Mouse (Mus musculus) left cerebral cortex, adult 11 months (tissue): Measurements from ENCODE around the gene Als2.

Experiments
- DNase-seq: peaks from one replicate; pipeline ENCODE4 v3.0.0; 2022; ENCODE audit warnings: low spot score

Als2 gene

DNA sequence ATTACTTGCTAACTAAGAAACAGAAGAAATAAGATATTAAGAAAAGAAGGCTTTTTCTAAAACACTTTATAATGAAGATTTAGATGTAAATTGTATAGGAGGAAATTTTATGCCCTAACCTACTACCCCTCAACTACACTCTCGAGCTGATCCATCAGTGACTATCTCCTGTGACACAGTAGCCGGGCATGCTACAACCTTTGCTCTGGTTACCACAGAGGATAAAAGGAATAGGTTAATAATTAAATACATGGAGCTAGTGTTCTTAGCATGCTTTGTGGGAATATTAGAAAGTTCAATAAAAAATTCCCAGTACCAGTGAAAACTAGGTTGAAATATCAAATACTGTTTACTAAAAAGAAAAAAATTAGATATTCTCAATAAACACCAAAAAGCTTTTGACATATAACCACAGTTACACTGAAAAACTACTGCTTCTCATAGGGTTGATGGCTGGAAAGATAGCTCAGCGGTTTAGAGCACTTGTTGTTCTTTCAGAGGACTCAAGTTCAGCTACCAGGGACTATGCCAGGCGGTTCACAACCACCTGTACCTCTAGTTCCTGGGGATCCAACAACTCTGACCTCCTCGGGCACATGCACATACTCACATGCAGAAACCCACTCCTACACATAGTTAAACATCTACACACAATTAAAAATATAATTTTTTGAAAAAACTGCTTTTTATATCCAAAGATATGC is 24.8 kb downstream of the Als2 start:
- DNase-seq: no peak

DNA sequence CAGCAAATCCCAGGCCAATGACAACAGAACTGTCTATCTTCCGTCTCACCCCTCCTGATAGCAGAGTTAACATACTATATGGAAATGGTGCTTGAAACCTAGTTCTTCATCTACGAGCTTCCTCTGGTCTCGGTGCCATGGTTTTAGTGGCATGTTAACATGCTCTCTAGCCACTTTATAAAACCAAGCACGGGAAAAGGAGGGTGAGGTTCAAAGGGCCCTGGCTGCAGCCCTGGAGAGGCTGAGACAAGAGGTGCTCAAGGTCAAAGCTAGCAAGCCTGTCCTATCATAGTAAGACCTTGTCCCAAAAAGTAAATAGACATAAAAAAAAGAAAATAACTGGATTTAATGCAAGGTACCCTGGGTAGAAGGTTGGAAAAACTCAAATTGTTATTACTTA is 25.4 kb downstream of the Als2 start:
- no peak for DNase-seq

DNA sequence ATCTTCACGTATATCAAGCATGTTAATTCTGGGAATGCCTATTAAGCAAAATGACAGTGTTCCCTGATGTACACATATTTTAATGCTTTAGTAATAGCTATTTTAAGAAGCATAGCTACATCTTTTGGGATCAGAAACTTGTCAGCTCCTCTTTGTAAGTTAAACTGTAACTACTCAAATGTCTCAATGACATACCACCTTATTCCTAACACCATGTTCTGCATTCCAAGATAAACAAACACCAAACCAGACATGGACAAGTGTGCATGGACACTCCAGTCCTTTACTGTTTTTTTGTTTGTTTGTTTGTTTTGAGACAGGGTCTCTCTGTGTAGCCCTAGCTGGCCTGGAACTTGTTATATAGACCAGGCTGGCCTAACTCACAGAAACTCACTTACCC is 28.7 kb downstream of the Als2 start:
- DNase-seq: no peak

DNA sequence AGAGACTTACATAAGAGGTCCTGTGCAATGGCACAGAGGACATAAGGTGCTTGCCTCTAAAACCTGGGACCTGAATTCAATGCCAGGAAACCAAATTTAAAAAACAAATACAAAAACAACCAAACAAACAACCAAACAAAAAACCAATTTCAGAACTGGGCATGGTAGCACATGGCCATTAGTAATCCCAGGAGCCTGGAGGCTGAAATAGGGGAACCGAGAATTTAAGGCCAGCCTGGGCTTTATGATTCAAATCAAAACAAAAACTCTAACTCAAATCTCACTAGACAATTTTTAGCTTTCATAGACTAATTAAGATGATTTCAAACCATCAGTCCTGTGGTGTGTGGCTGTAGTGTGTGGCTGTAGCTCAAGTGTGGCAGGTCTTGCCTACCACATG is 32.5 kb downstream of the Als2 start:
- no peak for DNase-seq

DNA sequence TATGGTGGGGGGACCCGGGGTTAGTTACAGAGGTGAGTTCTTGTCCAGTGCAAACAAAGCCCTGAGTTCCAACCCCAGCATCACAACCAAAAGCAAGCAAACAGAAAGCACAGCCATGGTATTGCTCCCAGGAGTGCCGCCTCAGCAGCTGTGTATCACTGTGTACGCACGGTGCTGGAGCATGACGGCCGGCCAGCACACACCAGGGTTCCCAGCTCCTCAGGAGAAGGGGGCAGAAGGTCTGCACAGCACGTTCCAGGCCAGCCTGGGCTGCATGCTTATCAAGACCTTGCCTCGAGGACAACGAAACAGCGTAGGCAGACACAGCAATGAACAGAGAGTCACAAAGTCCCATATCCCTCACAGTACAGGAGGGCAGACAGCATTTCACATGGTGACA is 34.7 kb downstream of the Als2 start:
- DNase-seq: no peak

DNA sequence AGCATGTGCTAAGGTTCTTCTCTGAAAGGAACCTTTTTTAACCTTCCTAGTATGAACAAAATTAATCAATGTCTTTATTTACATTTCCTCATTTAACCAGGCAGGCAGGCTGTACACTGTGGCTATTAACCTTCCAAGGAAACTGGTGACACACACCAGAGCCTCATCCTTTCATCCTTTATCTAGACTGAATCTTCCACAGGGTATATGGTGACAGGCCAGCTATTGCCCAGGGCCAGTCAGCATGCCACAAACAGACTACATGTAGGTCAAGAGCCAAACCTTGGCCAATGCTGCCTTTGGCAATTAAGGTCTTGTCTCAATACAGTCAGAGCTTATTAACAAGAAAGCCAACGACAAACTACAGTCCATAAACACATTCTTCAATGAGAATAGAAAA is 35.5 kb downstream of the Als2 start:
- DNase-seq: no peak

DNA sequence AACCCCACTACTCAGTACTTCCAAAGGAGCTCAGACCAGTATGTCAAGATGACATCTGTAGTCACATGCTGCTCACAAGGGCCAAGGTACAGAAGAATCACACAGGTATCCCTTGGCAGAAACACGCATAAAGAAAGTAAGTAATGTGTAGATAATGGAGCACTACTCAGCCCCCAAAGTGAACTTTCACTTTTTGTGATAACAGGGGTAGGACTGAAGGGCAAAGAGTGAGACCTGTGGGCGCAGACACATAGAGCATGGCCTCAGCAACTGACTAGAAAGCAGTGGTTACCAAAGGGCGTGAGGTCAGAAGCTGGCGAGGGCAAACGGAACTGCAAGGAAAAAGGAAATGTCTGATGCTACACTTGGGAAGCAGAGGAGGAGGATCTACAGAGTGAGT is 36.1 kb downstream of the Als2 start:
- DNase-seq: no peak

DNA sequence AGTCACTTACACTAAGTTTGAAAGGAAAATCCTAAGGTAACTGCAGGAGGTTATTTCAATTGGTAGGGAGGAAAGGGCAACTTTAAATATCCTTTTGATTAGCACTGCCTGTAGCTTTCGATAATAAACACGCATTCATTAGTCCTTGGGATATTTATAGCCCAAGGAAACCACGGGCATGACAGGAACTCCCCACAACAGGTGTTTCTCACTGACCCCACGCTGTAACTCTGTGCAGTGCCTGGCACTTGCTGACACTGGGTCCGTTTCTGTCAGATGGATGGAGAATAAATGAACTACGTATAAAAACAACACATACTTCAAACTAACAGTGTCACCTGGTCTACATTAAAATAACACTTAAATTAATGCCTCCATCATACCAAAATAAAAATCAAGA is 42.1 kb downstream of the Als2 start:
- no peak for DNase-seq

DNA sequence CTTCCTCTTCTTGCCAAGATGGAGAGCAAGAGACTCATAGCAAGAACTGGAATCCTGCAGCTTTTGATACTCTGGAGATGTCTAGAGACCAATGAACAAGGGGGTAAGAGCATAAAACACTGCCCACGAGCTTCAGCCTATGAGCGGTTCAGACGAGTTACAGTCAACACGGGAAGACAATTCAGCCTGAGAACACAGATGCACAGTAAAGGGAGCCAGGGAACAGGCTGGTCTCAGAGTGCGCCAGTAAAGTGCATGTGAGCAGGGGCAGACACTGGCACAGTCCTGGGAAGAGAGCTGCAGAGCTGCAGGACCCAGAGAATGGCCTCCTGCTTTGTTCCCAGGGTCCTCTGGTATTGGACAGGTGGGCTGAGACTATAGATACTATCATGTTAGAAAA is 49.2 kb downstream of the Als2 start:
- DNase-seq: no peak

DNA sequence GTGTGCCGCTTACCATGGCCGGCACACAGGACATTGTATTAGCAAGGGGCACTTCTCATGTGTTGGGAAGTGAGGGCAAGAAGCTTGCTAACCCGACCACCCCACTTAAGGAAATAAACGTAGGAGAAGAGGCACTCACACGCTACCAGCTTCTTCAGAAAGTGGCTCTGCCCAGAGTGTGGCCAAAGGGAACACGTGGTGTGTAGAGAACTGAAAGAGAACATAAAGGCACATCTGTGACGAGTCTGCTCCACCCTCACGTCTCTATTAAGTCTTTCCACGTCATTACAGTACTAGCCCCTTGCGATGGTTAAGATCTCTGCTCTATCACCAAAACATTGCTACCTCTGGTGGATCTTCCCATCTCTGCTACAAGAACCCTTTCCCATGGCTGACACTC is 50.7 kb downstream of the Als2 start:
- DNase-seq: no peak

DNA sequence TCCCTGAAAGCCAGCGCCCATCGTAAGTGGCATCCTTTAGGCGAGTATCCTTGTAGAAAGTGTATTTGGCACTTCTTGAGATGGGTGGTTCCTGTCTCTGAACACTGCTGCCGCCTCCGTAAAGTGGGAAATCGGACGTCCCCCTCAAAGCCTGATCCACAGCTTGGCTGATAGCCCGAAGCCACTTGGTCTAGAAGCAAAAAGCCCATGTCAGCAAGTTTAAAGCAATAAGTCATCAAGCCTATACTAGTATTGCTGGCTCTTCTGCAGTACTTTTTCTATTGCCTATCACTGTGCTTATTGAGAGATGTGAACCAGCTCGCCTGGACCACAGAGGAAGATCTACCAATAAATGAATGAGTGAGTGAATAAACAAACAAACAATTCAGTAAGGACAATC is 51.6 kb downstream of the Als2 start:
- DNase-seq: no peak

DNA sequence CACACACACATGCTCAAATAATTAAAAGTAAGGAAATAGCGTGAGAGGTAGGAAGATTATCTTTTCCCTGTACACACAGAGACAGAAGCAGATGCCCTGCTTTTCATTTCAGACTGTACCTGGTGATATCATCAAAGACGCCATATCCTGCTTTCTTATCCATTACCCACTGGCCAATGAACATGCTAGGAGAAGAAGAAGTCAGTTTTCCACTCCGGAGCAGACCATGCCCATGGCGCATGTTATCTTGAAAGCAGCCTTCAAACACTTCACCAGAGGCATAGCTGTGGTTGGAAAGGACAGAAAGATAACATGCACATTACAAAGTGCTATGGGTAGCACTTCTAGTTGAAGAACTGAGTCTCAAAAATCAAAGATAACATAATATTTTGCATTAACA is 54.0 kb downstream of the Als2 start:
- no peak for DNase-seq

DNA sequence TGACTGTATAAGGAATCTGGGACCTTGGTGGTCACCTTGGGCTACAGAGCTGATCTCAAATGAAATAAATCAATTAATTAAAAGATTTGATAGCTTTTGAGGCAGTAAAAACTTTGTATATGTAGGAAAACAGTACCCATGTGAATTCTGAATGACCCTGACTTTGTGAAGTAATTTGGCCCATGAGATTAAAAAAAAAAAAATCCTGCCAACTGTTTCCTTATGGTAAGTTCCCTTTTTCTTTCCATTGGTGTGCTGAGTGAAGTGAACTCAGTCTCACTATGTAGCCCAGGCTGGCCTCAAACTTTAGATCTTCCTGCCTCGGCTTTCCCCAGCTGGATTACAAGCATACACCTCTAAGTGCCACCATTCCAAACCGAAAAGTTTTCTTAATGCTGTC is 54.7 kb downstream of the Als2 start:
- DNase-seq: no peak

DNA sequence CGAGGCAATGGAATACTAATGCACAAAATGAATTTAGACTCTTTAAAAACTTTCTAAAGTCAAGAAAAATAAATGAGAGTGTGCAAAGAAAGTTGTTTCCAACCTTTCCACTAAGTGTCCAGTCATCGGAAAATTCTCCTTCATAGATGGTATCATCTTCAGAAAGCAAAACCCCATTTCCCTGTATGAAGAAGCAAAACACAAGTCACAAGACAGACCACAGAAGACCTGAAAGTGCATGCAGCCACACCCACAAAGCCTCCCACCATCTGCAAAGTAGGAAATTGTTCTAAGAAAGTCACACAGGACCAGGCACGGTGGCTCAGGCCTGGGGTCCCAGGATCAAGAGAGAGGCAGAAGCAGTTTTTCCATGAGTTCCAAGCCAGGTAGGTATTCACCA is 57.0 kb downstream of the Als2 start:
- no peak for DNase-seq

DNA sequence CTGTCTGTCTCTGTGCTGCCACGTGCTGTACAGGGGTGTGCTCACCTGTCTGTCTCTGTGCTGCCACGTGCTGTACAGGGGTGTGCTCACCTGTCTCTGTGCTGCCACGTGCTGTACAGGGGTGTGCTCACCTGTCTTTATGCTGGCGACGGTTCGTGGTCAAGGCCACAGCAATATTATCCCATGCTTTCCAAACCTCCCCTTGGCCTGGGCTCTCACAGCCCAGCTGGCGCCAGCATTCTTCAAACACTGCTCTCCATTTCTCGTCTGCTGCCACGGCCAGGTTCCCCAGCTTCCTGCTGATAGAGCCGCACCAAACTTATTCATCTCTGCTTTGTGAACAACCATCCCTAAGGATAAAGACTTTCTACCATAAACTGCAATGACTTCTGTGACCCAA is 58.6 kb downstream of the Als2 start:
- DNase-seq: no peak

DNA sequence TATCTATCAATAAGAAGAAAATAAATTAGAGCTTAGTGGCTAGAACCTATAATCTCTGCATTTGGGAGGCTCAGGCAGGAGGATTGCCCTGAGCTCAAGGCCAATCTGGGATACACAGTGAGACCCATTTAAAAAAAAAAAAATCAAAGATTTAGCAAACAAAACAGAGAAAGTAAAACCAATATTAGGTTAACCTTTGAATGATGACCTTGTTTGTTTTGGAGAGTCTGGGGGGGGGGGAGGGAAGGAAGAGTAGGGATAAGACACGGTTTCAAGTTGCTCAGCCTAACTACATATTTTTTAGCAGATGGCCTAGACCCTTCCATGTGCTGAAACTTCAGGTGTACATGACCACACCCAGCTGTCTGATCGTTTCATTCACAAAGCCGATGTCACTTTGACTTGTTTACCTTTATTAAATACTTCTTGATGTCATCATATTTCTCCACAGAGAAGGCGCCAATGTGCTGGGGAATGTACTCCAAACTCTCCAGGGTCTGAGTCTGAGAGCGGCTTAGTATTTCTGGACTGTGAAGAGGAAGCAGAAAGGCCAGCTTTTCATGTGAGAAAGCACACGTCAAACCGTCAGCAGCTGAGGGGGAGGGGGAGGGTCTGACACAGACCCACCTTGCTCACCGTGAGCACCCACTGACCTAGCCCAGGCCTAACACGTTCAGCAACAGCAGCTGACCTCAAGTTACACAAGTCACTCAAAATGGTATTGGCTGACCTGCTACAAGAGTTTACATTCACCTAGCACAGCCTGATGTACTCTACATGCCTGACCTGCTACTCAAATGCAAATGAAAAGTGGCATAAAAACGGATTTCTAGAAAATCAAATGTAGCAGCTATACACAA is 62.3 kb downstream of the Als2 start:
- no peak for DNase-seq

DNA sequence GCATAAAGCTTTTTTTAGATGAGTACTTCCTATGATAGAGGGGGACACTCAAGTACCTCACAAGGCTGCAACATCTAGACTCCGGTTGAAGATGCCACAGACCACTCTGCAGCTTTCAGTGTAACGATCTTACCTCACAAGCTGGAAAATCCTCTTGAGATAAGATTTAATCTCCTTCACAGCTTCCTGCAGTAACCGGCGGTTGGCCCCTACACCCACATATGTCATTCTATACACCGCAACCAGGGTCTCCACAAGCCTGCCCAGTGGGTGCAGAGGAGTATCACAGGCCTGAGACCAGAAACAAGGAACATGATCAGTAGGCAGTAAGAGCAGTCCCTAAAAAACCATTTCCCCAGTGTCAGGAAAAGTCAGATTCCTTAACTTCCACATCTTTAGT is 64.0 kb downstream of the Als2 start:
- no peak for DNase-seq

DNA sequence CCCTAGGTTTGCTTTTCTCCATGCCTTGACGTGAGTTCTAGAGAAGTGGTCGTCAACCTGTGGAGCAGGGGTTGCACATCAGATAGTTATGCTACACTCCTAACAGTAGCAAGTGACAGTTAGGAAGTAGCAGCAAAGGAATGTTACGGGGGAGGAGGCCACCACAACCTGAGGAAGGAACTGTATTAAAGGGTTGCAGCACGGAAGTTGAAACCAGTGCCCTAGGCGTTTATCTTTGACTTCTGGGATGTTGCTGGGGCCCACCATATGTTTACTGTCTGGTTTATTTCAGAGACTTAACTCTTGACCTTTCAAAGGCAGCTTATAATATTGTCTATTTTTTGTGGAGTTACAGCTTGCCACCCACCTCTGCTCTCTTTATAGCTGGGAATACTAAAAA is 65.2 kb downstream of the Als2 start:
- DNase-seq: no peak

DNA sequence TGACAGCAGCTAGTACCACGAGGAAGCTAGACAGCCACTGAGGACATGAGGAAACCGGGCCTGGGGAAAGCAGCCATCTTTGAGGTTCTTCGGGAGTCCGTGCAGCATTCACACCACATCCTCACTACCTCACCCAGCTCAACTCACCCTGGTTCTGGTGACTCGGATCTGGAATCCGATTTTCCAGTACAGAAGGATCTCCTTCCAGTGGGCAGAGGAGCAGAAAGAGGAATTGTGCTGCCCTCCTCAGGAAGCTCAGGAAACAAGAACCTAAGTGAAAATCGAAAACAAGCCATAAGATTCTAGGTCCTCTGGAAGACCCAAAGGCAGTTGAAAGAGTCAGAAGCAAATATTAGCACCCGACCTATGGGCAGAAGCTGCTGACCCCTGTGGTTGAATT is 66.7 kb downstream of the Als2 start:
- DNase-seq: no peak

DNA sequence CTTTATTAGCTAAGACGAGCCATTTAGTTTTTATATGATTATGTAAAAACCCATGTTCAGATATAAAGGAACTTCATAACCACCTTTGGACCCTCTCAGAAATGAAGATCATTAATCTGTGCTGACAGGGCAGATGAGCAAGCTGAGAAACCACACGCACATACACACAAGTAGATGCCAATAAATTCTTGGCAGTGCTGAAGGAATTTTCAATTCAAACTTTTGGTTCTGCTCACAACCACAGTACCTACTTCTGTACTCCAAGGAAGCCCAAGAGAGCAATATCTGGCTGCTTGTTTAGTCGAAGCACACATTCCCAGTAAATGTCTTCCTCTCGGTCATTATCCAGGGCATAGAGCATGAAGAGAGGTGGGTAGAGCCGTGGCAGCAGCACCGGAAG is 67.4 kb downstream of the Als2 start:
- DNase-seq: no peak

DNA sequence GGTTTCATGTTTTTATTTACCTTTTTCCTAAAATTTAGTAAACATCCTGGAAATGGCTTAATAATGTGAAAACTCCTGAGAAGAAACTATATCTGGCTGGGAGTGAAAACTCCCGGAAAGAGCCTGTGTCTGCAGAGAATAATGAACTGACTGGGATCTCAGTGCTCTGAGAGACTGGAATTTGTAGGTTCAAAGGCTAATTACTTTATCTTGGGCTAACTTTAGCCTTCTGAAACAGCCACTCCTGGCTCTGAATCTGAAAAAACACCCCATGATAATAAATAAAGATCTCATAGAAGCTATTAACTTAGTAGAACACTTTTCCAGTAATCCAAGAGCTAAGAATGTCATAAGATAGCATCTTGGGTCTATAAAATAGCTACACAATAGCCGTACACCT is 68.5 kb downstream of the Als2 start:
- no peak for DNase-seq

DNA sequence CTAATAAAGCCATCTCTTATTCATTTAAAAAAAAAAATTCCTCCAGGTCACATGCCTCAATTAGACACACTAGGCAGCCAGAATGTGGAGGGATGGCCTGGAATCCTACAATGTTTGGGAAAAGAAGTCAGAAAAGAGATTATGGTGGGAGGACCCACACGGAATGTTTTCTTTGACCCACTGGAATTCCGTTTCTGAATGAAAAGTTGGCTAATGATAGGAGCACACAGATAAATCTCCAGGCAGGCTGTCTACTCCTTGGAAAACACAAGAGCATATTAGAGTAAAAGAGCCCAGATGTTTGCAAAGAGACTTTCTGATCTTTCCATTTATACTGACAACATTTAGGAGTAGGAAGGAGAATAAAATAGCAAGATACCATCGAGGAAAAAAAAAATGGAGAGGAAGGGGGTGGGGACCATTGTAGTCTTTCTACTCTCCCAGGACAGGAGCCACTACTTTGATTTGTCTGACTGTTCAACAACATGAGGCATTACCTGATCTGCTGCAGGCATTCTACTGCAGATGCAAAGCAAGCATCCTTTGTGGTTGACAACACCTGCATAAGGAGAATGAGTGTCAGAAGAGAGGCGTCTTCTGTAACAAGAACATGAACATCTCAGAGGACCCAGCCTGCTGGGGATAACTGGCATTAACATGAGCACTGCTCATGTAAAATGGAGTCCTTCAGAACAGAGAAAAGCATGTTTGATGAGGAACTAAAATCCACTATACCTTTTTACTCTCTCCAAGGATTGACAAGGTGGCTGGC is 69.2 kb downstream of the Als2 start:
- DNase-seq: no peak

DNA sequence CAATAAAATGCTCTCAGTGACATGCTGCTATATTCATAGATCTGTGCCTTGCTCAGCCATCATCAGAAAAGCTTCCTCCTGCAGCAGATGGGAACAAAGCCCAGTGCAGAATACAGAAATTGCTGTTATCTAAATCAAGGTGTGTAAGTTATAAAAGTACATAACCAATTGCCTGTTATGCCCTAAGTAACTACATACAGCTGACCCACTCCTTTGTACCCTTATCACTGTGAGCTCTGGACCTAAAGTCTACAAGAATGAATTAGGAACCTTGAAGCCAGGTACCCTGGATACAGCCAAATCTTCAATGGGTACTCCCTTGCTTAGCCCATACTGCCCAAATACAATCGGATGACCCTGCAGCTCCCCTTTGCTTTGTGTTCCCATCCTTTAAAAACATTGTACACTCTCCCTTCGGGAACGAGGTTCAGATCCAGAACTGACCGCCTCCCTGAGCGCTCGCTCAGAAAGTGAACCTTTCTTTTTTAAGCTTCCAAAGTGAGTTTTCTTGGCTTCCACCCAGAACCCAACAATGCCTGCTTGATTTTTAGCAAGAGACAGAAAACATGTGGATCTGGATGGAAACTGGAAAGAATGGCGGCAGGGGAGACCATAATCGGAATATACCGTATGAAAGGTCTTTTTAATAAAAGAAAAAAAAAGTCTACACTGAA is 70.7 kb downstream of the Als2 start:
- DNase-seq: no peak
